Mouse (Mus musculus): ENCODE data around the gene A830031A19Rik.

DNA sequence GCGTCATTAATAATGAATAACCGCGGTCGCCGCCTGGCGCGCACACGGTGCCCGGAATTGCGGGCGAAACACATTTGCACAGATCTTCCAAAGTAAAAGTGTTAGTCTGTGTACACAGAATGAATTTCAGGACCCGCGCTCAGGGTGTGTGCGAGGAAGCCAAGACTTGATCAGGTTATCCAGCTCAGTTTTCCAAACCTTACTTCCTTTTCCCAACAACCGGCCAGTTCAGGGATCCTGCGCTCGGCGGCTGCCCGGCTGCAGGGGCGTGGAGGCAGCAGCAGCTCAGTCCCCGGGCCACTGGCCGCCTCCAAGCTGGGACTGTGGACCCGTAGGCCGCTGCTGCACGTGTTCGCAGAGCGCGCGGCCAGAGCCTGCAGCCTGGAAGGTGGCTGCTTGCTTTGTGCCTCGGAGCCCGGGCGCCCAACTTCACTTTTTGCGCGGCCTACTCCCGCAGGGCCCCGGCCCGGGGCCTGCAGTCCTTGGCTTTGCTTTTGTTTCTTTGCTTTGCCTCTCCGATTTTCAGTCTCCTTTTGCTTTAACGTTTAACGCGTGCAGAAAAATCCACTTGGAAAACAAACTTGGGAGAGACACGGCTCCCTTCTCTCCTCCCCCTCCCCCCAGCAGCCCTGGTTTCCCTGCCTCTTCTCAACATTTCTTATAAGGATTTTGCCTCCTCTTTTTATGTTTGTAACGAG lies 7.0 kb upstream of the A830031A19Rik start:
- TF ChIP-seq POLR2A (IDR thresholded peaks at IDR 0.05; ENCODE audit: insufficient read depth, low read depth, low read length) = no peak; the same call in 1 of the 2 replicates
- no peak for TF ChIP-seq CTCF (IDR thresholded peaks at IDR 0.05; ENCODE audit: insufficient read depth, low read depth, low read length)
